Mouse (Mus musculus): ENCODE measurements at regions not wholly inside any gene's neighbourhood (a gene's known extent, or its start where the extent isn't known, plus 50 kb on each side); places are given as distances from the start of the nearest gene placed in this dataset.

GRCm38 (mm10) chr12:77139718-77140117 lies 98.2 kb upstream of the Fut8 start:
- TF ChIP-seq CTCF (IDR thresholded peaks at IDR 0.05; ENCODE audit: extremely low read depth, insufficient read depth, insufficient read length, insufficient replicate concordance) (no peak), POLR2A (IDR thresholded peaks at IDR 0.05; ENCODE audit: low read depth, low read length) (no peak)
